Mouse (Mus musculus) liver, embryonic 14.5 days (tissue): ENCODE data around the gene Lta.

ENCODE experiments used
- CTCF ChIP-seq: IDR thresholded peaks from 2 replicates; pipeline ENCODE4 v1.5.1; 2016; ENCODE audit warnings: antibody characterized with exemption, low read depth, control low read depth
- EP300 ChIP-seq: IDR thresholded peaks from 2 replicates; pipeline ENCODE4 v1.6.1; 2016; ENCODE audit warnings: antibody characterized with exemption, low read depth

DNA sequence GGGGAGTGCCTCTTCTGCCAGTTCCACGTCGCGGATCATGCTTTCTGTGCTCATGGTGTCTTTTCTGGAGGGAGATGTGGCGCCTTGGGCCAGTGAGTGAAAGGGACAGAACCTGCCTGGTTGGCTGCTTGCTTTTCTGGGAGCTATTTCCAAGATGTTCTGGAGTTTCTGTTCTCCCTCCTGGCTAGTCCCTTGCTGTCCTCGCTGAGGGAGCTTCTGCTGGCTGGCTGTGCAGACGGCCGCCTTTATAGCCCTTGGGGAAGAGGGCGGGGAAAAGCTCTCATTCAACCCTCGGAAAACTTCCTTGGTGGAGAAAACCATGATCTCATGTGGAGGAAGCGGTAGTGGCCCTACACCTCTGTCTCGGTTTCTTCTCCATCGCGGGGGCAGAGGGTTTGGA, 3.4 kb downstream of the Lta start, which contains the start of gene Tnf:
- TF ChIP-seq CTCF = no peak
- TF ChIP-seq EP300 = no peak
